Mouse (Mus musculus): ENCODE data around the gene Tspan5.

DNA sequence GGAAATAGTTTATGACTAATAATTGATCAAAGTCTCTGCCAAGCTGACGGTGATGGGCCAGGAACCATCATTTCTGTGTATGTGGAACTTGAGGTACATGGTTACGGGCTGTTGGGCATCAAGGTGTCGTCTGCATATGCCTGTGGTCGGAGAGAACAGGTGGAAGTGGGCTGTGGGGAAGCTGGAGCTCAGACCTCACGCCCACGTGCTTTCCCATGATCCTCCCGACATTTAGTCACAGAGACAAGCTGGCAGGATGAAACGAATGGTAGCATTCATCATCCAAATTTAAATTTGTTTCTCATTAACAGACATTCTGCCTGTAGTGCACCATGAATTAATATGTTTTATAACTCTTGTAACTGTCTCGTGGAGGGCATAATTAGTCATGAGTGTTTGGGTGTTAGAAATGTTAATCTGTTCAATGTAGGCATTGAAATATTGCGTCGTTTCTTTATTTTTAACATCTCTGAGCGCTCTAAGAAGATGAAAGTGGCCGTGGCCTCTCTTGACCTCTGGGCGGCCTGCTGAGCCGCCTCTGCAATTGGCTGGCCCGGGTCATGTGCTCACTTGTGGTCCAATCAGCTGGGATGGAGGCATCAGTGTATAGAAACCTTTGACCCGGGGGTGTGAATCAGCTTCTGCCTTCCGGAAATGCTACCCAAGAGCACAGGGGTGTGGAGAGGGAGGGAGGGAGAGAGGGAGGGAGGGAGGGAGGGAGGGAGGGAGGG is 45.9 kb downstream of the Tspan5 start:
- no peak for TF ChIP-seq HCFC1 (IDR thresholded peaks at IDR 0.05; ENCODE audit: borderline replicate concordance, insufficient read depth, low read length)
- no peak for TF ChIP-seq ZNF384 (IDR thresholded peaks at IDR 0.05; ENCODE audit: low read depth, low read length)
- TF ChIP-seq MAFK (IDR thresholded peaks at IDR 0.05; ENCODE audit: insufficient read depth, low read depth, low read length), result no peak
- TF ChIP-seq CHD2 (IDR thresholded peaks at IDR 0.05; ENCODE audit: low read depth, low read length), result no peak
- TF ChIP-seq ZC3H11A (IDR thresholded peaks at IDR 0.05; ENCODE audit: borderline replicate concordance, low read depth, low read length), result no peak
